Mouse (Mus musculus) liver, embryonic 14.5 days (tissue): ENCODE measurements at regions not wholly inside any gene's neighbourhood (a gene's known extent, or its start where the extent isn't known, plus 50 kb on each side); places are given as distances from the start of the nearest gene placed in this dataset.

Source experiments
- CTCF ChIP-seq: IDR thresholded peaks from 2 replicates; pipeline ENCODE4 v1.5.1; 2016; ENCODE audit warnings: antibody characterized with exemption, low read depth, control low read depth
- EP300 ChIP-seq: IDR thresholded peaks from 2 replicates; pipeline ENCODE4 v1.6.1; 2016; ENCODE audit warnings: antibody characterized with exemption, low read depth

DNA sequence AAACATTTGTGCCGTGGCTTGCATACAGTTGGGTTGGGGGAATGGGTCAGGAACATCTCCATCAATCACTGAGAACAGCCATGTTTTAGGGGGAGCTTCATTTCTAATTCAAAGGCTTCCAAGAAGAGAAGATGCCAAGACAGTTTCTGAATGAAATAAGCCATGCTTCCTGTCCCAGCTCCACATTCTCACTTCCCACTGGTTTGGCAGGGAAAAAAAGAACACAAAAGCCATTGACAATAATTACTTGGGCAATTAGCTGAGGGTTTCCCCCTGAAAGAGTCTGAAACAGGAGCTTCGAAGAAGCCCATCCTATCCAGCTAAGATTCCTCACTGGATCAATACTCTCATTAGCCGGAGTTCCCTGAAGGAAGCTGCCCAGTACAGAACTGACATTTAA, 230.9 kb downstream of the Qdpr start:
- no peak for TF ChIP-seq CTCF
- no peak for TF ChIP-seq EP300
